Mouse (Mus musculus): ENCODE data around the gene Eva1c.
A peak's percentile ranks its signal among the peaks of the same experiment; 100 is the strongest.

Gene Eva1c

DNA sequence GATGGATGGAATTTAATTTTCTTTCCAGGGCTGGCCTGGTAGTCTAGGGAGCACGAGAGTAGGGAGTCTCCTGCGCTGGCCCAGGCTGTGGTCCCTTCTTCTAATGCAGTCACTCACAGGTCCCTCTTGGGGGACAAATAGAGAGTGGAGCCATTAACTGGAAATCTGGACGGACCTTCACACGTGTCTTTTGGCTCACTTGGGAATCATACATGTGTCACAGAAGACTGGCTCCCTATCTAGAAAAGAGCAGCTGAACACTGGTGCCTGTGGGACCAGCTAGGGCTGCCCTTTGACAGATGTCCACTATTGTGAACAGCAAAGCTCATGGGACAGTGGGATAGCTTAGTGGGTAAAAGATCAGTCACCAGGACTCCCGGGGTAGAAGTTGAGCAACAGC is 478 bp upstream of the Eva1c start:
- DNase-seq (ENCODE audit: low spot score) = no peak

DNA sequence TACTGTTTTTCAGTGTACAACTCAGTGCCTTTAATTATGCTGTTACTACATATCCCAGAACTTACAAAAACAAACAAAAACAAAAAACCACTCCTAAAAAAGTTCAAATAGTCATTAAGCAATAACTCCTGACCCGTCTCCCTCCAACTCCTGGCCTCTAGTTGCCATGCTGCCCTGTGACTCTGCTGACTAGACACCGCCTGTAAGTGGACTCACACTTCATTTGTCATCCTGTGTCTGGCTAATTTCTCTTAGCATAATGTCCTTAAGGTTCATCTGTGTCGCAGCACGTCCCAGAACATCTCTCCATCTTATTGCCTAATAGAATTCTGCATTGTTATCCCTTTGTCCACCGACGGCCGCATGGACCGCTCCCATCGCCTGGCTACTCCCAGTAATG is 979 bp downstream of the Eva1c start:
- DNase-seq (ENCODE audit: low spot score) = no peak

DNA sequence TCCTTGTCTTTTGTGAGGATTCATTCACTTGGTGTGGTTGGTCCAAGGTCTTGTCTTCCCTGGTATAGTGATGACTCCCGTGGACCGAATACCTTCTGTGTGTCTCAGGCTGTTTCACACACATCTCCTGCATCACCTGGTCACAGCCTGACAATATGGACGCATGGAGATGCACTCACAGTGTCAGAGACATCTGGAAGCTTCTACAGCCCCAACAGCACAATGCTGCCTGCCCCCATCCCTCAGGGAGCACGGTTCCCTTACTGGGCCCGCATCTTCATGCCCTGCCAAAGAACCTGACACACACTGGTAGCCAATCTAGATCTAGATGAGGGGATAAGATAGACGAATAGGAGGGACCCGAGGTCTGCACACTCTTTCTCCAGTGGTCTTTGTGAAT is 2.6 kb downstream of the Eva1c start:
- no peak for DNase-seq (ENCODE audit: low spot score)

DNA sequence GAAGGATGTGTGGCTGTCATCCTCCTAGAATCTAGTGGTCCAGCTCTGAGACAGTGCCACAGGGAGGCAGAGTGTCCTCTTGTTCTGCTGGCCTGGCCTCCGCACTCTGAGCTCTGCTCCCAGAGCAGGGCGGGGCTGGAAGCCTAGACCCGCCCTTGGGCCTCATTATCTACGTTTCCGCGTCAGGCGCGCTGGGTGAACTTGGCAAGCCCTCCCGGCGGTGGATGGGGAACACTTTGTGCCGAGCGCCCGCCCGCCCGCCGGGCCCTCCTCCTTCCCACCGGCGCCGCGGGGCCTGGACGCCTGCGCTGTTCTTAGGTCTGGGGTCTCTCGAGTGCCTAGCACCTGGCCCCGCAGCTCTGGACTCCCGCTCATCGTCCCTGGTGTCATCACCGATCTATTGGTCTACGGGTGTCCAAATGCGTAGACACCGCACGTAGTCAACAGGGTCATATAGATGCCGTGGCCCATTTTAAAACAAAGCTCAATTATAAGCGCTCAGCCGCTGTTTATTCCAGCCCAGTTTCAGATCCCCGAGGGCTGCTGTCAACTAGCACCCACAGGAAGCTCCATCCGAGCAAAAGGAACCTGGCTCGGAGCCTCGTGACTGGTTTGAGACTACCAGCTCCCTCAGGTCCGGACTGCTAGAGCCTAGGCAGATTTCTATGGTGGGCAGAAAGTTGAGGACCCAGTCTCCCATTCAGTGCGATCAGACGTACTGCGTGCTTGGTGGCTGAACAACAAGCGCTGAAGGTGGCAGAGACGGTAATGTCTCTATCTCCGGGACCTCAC is 3.6 kb downstream of the Eva1c start:
- peak; percentile 84 for DNase-seq (ENCODE audit: low spot score)

DNA sequence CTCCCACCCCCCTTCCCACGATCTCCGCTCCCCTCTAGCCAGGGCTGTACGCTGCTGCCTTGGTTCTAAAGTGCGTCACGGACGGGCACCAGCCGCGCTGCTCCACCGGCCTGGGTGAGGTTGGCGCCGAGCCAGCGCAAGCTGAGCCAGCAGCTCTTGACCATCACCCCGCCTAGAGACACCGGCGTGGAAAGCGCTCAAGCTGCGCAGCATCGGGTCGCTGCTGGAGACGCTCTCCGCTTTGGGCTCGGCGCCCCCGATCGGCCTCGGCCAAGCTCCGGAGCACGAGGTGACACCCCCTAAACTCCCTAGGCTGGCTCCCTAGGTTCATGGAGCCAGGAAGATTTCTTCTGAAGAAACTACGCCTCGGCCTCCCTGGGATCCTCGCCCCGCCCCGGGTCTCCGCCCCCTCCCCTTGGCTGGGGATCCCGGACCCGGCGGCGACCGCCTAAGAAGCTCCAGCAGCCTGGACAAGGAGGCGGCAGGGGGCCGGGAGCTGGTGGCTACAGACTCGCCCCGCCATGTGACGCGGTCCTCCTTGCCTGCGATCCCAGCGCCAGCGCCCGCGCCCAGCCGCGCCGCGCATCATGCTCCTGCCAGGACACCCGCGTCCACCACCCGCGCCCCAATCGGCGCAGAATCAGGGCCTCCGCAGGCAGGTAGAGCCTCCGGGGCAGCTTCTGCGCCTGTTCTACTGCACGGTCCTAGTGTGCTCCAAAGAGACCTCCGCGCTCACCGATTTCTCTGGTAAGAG is 4.3 kb downstream of the Eva1c start:
- DNase-seq (ENCODE audit: low spot score) = no peak

DNA sequence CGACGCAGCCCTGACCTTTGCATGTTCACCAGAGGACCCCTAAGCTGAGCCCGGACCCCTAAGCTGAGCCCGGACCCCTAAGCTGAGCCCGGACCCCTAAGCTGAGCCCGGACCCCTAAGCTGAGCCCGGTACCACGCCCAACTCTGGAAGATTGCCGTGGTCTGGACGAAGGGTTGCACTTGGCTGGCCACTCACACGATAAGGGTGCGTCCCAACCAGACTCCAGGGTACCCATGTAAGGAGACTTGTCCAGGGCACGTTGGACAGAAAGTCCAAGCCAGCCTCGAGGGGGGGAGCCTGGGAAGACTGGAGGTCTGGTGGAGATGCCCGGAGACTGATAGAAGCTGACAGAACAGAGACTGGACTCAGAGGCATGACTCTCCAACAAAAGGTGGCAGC is 5.2 kb downstream of the Eva1c start:
- DNase-seq (ENCODE audit: low spot score) = no peak

DNA sequence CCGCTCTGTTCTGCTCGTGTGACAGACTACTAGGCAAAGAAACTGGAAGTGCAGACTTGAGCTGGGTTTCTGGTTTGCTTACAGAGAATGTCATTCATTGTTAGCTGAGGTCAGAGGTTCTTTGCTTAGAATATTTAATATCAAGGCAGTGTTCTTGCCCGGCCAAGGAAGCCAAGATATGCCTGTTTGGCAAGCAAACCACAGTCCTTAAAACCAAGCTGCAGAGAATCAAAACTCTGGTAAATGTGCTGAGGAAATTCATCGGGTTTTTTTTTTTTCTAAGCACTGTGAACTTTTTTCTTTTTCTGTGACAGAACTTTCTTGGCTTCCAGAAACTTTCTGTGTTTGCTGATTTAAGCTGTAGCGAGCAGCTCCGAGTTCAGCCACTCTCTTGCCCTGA is 6.0 kb downstream of the Eva1c start:
- DNase-seq (ENCODE audit: low spot score) = no peak

DNA sequence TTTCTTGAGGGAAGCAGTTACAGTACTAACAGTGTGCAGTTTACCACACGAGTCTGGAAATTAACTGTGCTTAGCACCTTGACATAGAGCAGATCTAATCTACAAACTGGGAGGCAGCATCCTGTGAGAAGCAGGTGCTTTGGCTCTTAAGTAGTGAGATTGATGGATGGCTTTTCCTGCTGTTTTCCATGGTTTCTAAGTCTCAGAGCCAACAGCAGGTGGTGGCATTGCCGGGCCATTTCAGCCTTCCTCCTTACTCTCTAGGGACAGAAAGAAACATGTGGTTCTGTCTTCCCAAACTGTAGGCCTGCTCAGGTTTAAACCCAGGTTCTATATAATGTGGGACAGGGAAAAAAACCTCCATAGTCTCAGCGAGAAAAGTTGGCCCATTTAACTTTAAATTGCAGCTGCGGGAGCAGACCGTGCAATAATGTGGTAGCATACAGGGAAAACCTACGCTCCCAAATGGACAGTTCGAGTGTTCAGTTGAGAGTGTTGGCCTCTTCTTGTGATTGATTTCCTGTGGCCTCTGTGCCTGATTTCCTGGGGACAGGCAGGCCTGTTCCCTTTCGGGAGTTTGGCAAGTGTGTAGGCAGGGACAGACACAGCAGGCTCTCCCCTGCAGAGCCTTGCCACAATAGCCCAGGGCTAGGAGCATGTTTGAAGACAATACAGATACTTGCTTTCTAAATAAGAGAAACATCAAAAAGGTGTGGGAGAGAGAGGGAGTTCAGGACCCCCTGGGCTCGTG is 6.7 kb downstream of the Eva1c start:
- DNase-seq (ENCODE audit: low spot score) = no peak

DNA sequence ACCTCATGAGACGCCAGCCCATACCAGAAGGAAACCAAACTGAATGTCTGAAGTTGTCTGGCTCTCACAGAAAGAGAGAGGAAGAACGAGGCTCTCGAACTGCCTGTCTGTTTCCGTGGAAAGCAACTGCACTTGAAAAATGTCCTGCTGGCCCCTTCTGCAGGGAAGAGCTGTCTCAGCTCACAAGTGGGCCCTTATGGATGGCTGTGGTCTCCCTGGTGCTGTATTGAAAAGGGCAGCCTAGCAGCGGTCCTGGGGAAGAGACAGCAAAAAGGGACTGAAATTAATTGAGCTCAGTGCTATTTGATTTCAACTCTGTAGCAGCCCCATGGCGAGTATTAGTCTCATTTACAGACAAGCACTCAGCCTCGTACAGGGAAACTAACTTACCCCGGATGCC is 10.9 kb downstream of the Eva1c start:
- DNase-seq (ENCODE audit: low spot score) = no peak

DNA sequence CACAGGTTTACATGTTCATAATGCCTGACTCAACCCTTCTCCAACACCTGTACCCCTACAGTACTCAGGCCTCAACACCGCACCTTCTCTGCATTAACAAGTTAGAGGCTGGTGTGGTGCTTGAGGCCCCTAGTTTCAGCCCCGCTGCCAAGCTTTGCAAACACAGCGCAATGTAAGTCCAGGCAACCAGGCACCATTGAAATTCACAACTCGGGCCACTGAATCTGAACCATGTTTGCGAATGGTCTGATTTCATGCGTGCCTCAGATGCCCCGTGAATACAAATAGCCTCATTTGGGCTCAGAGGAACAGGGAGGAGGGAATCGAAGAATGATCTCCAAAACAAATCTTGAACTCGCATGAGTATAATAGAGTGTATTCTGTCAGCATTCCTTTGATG is 15.6 kb downstream of the Eva1c start:
- DNase-seq (ENCODE audit: low spot score) = no peak

DNA sequence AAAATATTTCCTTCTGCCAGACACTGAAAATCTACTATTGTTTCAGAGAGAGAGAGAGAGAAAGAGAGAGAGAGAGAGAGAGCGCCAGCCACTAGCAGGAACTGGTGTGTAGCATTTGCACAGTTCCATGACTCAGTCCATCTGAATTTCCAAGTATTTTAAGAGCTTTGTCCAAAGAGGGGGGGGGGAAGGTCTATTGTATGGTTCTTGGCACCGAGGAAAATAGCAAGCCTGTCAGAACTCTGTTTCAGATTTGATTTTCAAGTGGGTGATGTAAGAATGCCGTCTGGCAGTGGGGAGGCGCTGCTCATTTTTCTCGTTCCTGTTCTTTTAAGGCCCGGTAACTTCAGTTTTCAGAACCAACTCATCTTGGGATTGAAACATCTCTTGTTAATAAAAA is 18.5 kb downstream of the Eva1c start:
- no peak for DNase-seq (ENCODE audit: low spot score)

DNA sequence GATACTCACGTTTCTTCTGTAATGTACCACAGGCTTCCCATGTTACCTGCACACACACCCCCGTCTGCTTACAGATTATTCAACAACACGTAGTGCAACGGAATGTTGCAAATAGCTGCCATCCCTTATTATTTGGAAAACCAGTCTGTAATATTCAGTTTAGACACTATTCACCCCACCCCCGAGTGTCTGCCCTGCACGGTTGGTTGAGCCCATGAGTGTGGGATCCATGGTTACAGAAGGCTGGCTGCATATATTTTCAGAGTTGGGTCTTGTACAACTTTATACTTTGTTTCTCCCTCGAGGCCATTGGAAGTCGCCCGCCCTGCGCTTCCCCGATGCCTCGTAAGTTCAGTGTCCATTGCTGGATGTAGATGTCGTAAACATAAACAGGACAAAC is 19.1 kb downstream of the Eva1c start:
- no peak for DNase-seq (ENCODE audit: low spot score)

DNA sequence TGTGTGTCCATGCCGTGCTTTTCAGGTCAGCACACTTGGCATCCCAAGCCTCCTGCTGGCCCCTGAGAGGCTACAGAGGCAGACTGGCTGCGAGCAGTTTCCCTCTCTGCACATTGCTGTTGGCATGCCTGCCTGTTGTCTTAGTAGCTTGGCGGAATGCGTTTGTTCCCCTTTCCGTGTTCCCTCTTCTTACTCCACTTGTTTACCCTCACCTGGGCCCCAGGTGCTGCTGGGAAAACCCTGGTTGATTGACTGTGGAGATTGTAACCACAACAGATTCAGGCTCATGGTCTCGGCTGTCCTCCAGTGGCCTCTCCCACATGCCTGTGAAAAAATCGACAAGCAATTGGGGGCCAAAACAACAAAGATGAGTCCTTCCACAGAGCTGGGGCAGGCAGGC is 22.2 kb downstream of the Eva1c start:
- no peak for DNase-seq (ENCODE audit: low spot score)

DNA sequence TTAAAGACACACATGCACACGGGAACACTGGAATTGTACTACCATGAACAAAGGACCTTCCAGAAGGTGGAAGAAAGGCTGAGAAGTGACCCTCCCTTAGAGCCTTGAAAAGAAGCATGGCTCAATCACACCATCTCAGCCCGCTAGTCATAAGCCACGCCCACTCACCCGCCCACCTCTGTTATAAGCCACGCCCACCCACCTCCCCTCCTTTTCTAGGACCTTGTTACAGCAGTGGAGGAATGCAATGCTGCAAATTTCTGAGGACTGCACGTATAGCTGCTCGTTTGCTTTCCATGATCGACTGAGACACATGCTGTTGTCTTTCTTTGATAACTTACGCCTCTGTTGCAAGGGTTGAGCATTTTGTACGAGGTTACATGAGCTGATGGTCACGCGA is 22.7 kb downstream of the Eva1c start:
- no peak for DNase-seq (ENCODE audit: low spot score)

DNA sequence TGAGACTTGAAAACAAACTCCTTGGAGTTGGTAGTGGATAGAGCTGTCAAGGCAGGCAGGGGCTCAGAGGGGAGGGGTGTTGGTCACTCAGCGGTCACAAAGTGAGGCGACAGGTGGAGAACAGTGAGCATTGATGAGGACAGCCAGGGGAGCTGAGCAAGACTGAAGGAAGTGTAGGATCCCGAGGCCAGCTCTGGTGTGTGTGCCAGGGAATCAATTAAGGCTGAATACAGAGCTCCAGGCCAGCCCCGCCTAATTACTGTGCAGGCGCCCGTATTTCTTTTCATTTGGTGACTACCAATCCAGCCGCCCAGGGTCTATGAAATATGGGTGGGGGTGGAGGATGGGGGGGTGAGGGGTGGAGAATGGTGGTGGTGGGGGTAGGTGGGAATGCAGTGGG is 24.4 kb downstream of the Eva1c start:
- no peak for DNase-seq (ENCODE audit: low spot score)

DNA sequence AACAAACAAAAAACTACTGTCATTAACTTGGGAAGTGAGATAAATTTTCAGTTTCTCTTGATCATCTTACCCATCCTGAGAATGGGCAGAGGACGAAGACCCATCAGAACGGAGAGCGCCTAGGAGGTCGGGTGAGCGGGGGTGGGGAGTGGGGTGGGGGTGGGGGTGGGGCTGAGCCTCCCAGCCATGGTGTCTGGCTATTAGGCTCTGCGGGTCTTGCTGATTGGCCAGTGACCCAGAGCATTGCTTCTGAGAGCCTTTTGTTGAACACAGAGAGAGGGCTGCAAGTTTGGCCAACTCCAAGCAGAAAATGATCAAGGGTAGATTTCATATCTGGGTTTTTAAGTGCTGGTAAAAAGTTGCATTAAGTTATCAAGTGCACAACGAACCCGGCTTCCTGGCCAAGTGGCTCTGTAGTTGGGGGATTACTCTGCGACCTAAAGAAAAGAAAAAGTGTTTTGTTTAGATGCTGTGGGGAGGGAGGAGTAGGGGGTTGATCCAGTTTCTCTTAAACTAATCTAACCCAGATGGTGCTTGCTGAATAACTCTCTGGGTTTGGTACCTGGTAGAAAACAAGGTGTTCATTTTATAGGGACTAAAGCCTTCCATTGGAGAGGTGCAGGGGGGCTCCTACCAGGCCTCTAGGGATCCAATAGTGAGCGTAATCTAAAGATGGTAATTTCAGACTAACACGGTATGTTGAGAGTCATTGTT is 25.3 kb downstream of the Eva1c start:
- DNase-seq (ENCODE audit: low spot score) = no peak

DNA sequence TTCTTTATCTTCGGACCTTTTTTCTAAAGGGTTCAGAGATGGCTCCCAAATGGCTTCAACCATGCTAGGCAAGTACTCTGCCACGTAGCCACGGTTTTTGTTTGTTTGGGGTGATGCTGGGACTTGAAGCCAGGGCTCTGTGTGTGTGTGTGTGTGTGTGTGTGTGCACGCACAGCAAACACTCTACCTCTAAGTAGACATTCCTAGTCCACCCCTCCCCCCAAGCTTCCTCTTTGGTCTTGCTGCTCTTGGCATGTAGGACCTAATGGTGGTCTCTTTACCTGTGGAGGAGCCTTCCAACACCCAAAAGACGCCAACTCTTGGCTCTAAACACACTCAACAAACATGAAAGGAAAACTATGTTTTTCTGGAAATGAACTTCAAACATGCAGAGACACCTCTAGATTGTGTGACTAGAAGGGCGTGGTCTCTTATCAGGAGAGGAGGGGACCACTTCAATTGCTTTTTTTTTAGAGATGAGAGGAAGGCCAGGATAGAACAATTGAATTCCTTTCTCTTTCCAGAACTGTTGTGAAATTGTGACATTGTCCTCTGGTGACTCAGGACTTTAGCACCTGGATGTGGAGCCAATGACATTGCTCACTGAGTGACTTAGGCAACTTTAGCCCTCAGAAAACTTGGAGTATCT is 30.2 kb downstream of the Eva1c start:
- DNase-seq (ENCODE audit: low spot score) = no peak

DNA sequence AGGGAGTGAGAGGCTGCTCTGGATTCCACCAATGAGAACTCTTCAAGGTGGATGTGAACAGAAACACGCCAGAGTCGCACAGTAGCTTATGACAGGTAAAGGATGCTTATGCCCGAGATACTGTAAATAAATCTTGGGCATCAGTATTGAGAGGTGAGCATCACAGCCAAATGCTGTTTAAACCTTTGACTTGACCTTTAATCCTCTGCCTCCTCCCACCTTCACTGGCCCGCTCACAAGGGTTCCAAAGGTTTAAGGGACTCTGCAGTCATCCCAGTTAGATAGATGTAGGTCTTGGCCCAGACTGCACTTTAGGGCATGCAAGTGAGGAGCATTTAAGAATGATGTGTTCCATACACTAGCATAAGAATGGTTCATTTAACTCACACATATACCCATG is 31.7 kb downstream of the Eva1c start:
- DNase-seq (ENCODE audit: low spot score) = no peak

DNA sequence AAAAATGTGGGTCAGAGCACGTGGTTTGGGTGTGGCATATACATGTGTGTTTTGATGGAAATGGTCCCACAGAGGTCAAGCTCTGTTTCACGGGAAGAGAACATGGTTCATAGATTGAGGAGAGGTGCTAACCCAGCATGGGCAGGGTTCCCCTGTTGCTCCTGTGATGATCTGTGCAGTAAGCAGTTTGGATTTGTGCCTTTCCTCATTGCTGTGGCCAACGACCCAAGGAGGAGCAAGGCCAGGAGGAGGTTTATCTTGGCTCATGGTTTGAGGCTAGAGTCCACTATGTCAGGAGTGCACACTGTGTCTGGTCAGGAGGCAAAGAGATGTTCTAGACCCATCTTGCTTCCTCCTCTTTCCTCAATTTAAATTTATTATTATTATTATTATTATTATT is 36.5 kb downstream of the Eva1c start:
- no peak for DNase-seq (ENCODE audit: low spot score)

DNA sequence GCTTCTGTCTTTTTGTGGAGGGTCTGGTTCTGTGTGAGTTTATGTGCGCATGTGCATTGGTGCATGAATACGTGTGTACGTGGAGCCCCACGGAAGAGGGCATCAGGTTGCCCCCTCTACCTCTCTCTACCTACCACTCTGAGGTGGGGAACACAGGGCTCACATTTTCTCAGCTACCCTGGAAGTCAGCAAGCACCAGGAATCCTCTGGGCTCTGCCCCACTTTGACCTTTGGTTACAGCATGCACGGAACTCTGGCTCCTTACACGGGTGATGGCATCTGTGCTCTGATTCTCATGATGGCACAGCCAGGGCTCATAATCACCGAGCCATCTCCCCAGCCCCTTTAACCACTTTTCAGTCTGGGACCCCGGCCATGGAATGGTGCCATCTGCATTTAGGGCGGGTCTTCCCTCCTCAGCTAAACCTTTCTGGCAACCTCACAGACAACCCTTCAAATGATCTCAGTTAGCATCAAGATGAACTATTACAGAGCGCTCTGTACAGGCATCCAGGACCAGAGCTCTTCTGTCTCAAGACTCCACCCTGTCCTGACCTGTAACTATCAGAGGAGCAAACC is 37.0 kb downstream of the Eva1c start:
- DNase-seq (ENCODE audit: low spot score) = no peak

DNA sequence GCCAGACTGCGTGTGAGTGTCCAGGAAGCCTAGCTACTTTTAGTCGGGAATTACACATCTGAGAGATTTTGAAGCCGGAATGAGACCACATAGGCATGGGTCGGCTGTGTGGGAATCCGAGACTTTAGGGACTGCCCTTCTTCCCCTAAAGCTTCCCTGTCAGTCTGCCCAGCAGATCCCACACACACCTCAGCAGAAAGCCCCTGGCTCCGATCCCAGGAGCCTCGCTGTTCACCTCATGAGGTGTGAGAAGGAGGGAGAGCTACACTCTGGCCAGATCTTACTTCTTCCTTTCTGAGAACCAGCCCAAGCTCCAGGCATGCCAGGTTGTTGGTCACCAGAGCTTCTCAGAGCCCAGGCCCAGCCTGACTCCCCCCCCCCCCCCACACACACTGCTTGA is 38.2 kb downstream of the Eva1c start:
- no peak for DNase-seq (ENCODE audit: low spot score)

DNA sequence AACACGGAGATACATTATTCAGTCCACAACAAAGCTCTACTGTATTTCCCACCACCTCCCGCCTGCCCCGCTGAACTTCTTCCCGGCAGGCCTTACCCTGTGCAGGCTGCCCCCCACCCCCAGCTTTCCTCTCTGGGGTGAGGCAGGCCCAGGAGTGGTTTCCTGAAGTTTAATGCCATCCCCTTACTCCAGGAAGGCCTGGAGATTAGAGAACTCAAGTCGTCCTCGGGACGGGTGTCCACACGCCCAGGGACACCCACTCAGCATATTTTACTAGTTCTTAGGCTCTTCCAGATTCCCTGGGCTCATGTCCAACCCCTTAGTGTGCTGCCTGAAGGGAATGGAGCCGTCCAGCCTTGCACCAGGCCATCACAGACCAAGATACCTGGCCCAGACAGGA is 39.1 kb downstream of the Eva1c start:
- DNase-seq (ENCODE audit: low spot score) = no peak
